Mouse (Mus musculus) lung, embryonic 15.5 days (tissue): ENCODE measurements around the gene Scel. TPM values are rescaled to one million over a fixed set of nuclear protein-coding genes. Genes with fewer than 3 reads are reported as not detected.

Experiments used
- microRNA-seq: library from miRNA; unstranded; fragments of <30 nt; microRNA quantifications from one replicate; pipeline ENCODE4, GENCODE M21; 2016
- polyA plus RNA-seq: library from polyadenylated mRNA; unstranded; fragments of >200 nt; fragmentation: Nextera tagmentation; extraction: Ambion mirVana; gene quantifications from 2 replicates; pipeline ENCODE4 v1.2.1, GENCODE M21; 2015

The Scel gene
- polyA plus RNA-seq, 1 experiment from 2014 or later: 0.89 TPM

Small RNA genes lying within 50 kb of the gene (microRNA-seq; reads per million reads assigned to microRNA genes)
- not detected for gene Gm22877

Other genes with a start within 250 kb of the Scel start
- gene Mycbp2, start 166.5 kb upstream of the Scel start, polyA plus RNA-seq: 14.1 and 16.5 TPM in 2 replicates
- 1.9 and 2.4 TPM in 2 replicates for gene Slain1, start 136.9 kb downstream of the Scel start, polyA plus RNA-seq